In genomic region chr1:74748643-74749271, GRCm38 (mm10) we compare ENCODE assay signal across 8 mouse cellular contexts. TPM values are rescaled to one million over a fixed set of nuclear protein-coding genes. Genes with fewer than 3 reads are reported as not detected.
DNase-seq lines count a peak whose midpoint lies in the region; ATAC-seq and TF ChIP-seq lines count a peak whose summit lies in the region.

TSS of gene Prkag3 (minus strand) at chr1:74749221.

- H3K27me3 ChIP-seq in hindbrain, embryonic 13.5 days, result peaks cover 39% of the 10 kb centered on the region
- no peaks in the 10 kb centered on the region for H3K27me3 ChIP-seq in splenic B cell, adult 2 months (ENCODE audit: control insufficient read depth, insufficient read depth, low read length, poor library complexity, severe bottlenecking)

- H3K4me1 ChIP-seq in hindbrain, embryonic 13.5 days (replicated peaks), result peaks cover 5% of the 10 kb centered on the region

- no peak within 1 kb of the TSS for H3K27ac ChIP-seq in hindbrain, embryonic 13.5 days

- intact Hi-C loops in left cerebral cortex, postnatal 4 days (cut with DNase I), result no loop called here

- 10% methylated on average over 30 of the region's 30 CpGs for WGBS in hindbrain, embryonic 13.5 days

- peak; percentile 59 for TF ChIP-seq CTCF in brain, embryonic 14.5 days (IDR thresholded peaks at IDR 0.05; ENCODE audit: borderline replicate concordance, extremely low read depth, insufficient read depth, insufficient read length)

- H3K4me3 ChIP-seq in hindbrain, embryonic 13.5 days, result peak within 1 kb of the TSS; percentile 21

- peak within 1 kb of the TSS; percentile 42 for H3K4me2 ChIP-seq in hindbrain, embryonic 13.5 days

- ATAC-seq in hindbrain, embryonic 13.5 days (ENCODE audit: low FRiP score), result no peak

- DNase-seq in cerebellum, postnatal 10 days, result peak; percentile 55
- no peak for DNase-seq in cerebellum, adult 9-11 months
- peak; percentile 64 for DNase-seq in brain, embryonic 14.5 days (ENCODE audit: low read depth)
- peak; percentile 15 to 23 for DNase-seq in frontal cortex, postnatal 25 days (ENCODE audit: low spot score in 2 of 2)
- DNase-seq in left cerebral cortex, postnatal 4 days, result peak; percentile 50
- DNase-seq in mesoderm, embryonic 11.5 days (ENCODE audit: low read depth, low spot score), result peak; percentile 61
- DNase-seq in splenic B cell, adult 2 months (ENCODE audit: low read depth, low spot score), result peak; percentile 65

- no peak for TF ChIP-seq POLR2A in brain, embryonic 14.5 days (IDR thresholded peaks at IDR 0.05; ENCODE audit: borderline replicate concordance, extremely low read depth, insufficient read depth, insufficient read length, poor library complexity, severe bottlenecking)

- no peaks in the 10 kb centered on the region for H3K36me3 ChIP-seq in hindbrain, embryonic 13.5 days
- H3K36me3 ChIP-seq in splenic B cell, adult 2 months (ENCODE audit: control insufficient read depth, insufficient read depth, low read length, poor library complexity, severe bottlenecking), result no peaks in the 10 kb centered on the region

- H3K9me3 ChIP-seq in hindbrain, embryonic 13.5 days, result no peaks in the 10 kb centered on the region

- H3K9ac ChIP-seq in hindbrain, embryonic 13.5 days, result peak within 1 kb of the TSS; percentile 29; the same call in 1 of the 2 replicates

RNA-seq across cellular contexts. Expression of gene Prkag3, which starts in this region (rescaled TPM):
- polyA plus RNA-seq in brain, embryonic 14.5 days (2012; rRNA removed), result 0.09 and 0.10 TPM in 2 replicates
- 0.16 and 0.21 TPM in 2 replicates for polyA plus RNA-seq in hindbrain, embryonic 13.5 days (2015; fragmentation: Nextera tagmentation; extraction: Ambion mirVana)
- not detected for total RNA-seq in left cerebral cortex, postnatal 4 days (2021)

Comparison
In these comparisons a context has a peak if more than half of its experiments do, and no peak if none do; other contexts are left out.
1. Peak in DNase-seq in brain, embryonic 14.5 days; RNA of the gene not detected or under 1 TPM.
2. Peak in DNase-seq in left cerebral cortex, postnatal 4 days; RNA of the gene not detected or under 1 TPM.